Mouse (Mus musculus): ENCODE results near the gene Bach2.

Bach2 gene

GRCm38 (mm10) chr4:32569054-32569453, 330.4 kb downstream of the Bach2 start:
- DNase-seq (ENCODE audit: low spot score): no peak

- DNase-seq (ENCODE audit: low spot score): no peak
These were observed 331.7 kb downstream of the Bach2 start for GRCm38 (mm10) chr4:32569995-32570938.

- DNase-seq (ENCODE audit: low spot score): no peak
These were observed 332.3 kb downstream of the Bach2 start for GRCm38 (mm10) chr4:32570939-32571317.

- no peak for DNase-seq (ENCODE audit: low spot score)
These were observed 332.8 kb downstream of the Bach2 start for GRCm38 (mm10) chr4:32571441-32571840.

GRCm38 (mm10) chr4:32572118-32572517, 333.5 kb downstream of the Bach2 start:
- DNase-seq (ENCODE audit: low spot score): no peak

- no peak for DNase-seq (ENCODE audit: low spot score)
These were observed 335.0 kb downstream of the Bach2 start for GRCm38 (mm10) chr4:32573586-32573985.

- DNase-seq (ENCODE audit: low spot score): no peak
These were observed 336.0 kb downstream of the Bach2 start for GRCm38 (mm10) chr4:32574604-32575003.

GRCm38 (mm10) chr4:32575165-32575564, 336.6 kb downstream of the Bach2 start:
- DNase-seq (ENCODE audit: low spot score): no peak

- no peak for DNase-seq (ENCODE audit: low spot score)
These were observed 341.2 kb downstream of the Bach2 start for GRCm38 (mm10) chr4:32579850-32580249.

- no peak for DNase-seq (ENCODE audit: low spot score)
These were observed 345.6 kb downstream of the Bach2 start for GRCm38 (mm10) chr4:32584181-32584580.

- no peak for DNase-seq (ENCODE audit: low spot score)
These were observed 348.0 kb downstream of the Bach2 start for GRCm38 (mm10) chr4:32586596-32586995.

GRCm38 (mm10) chr4:32587543-32587942, 348.9 kb downstream of the Bach2 start:
- DNase-seq (ENCODE audit: low spot score): no peak

GRCm38 (mm10) chr4:32588237-32588636, 349.6 kb downstream of the Bach2 start:
- no peak for DNase-seq (ENCODE audit: low spot score)

- DNase-seq (ENCODE audit: low spot score): peak; percentile 35
These were observed 362.5 kb downstream of the Bach2 start for GRCm38 (mm10) chr4:32601135-32601534.

- DNase-seq (ENCODE audit: low spot score): no peak
These were observed 364.1 kb downstream of the Bach2 start, which contains the start of gene Gja10 for GRCm38 (mm10) chr4:32602660-32603059. Gja10 (minus strand) TSS chr4:32602760.

GRCm38 (mm10) chr4:32615034-32615881, 376.7 kb downstream of the Bach2 start, which contains the start of gene Casp8ap2:
Casp8ap2 (plus strand) TSS chr4:32615451.
- peak; percentile 90 for DNase-seq (ENCODE audit: low spot score)

GRCm38 (mm10) chr4:32621637-32622036, 383.0 kb downstream of the Bach2 start:
- no peak for DNase-seq (ENCODE audit: low spot score)
